Comparison of ENCODE assay signal across 28 mouse cellular contexts in genomic region chr3:136308487-136308886, GRCm38 (mm10). TPM values are rescaled to one million over a fixed set of nuclear protein-coding genes. Genes with fewer than 3 reads are reported as not detected.
DNase-seq lines count a peak whose midpoint lies in the region; ATAC-seq and TF ChIP-seq lines count a peak whose summit lies in the region.
"Had no signal": no experiment of that assay in that cellular context is flagged by ENCODE, and none has a peak within 500 bp of the region (broad histone marks: within the 10 kb centered on the region; RNA-seq: fewer than 3 reads in every experiment).

No protein-coding gene starts in this region.

- H3K4me2 ChIP-seq in kidney, embryonic 15.5 days = no peak overlapping the region
- H3K4me2 ChIP-seq in CH12.LX (ENCODE audit: insufficient read depth, low read depth, poor library complexity, severe bottlenecking) = no peak overlapping the region
- H3K4me2 ChIP-seq: embryonic facial prominence, embryonic 12.5 days; embryonic facial prominence, embryonic 15.5 days; heart, embryonic 13.5 days; hindbrain, embryonic 14.5 days had no signal

- TF ChIP-seq RAD21 in CH12.LX (IDR thresholded peaks at IDR 0.05; ENCODE audit: low read depth, low read length) = no peak

- no peaks in the 10 kb centered on the region for H3K27me3 ChIP-seq in kidney, embryonic 15.5 days
- H3K27me3 ChIP-seq in CH12.LX (replicated peaks) = no peaks in the 10 kb centered on the region
- H3K27me3 ChIP-seq: embryonic facial prominence, embryonic 12.5 days; embryonic facial prominence, embryonic 15.5 days; heart, embryonic 13.5 days had no signal

- H3K4me1 ChIP-seq in kidney, embryonic 15.5 days = no peaks in the 10 kb centered on the region
- peaks cover 5 to 60% of the 10 kb centered on the region in 2 experiments for H3K4me1 ChIP-seq in CH12.LX (ENCODE audit: control insufficient read depth in 1 of 2, insufficient read depth in 2 of 2)
- H3K4me1 ChIP-seq: embryonic facial prominence, embryonic 15.5 days; heart, embryonic 10.5 days; heart, embryonic 13.5 days had no signal

- no peak for TF ChIP-seq POLR2A in CH12.LX (IDR thresholded peaks at IDR 0.05; ENCODE audit: low read depth, low read length)

- DNase-seq in kidney, adult 18-20 months = peak; percentile 5
- DNase-seq in CH12.LX (ENCODE audit: extremely low read depth) = peak; percentile 62
- DNase-seq in kidney, postnatal 10 days = peak; percentile 7
- DNase-seq in kidney, postnatal 36 days = peak; percentile 17 to 31
- DNase-seq in layer of hippocampus, adult 11-12 months (ENCODE audit: low spot score) = no peak
- no peak for DNase-seq in neural tube, embryonic 10.5 days (ENCODE audit: extremely low spot score, low spot score)
- DNase-seq: adrenal gland, adult 2 months; adrenal gland, postnatal 14 days; cerebellum, adult 11 months; cerebellum, adult 2 months; cerebellum, adult 9-11 months; cerebellum, postnatal 25 days; forebrain, postnatal 0 days; gastrocnemius, adult 2 months; gastrocnemius, postnatal 14 days; heart, adult 11 months; heart, postnatal 14 days; heart, postnatal 4 days had no signal

- TF ChIP-seq CTCF in CH12.LX (conservative IDR thresholded peaks at IDR 0.05 in 1 of 2, IDR thresholded peaks at IDR 0.05 in 1 of 2; ENCODE audit: low read depth in 2 of 2, low read length in 2 of 2) = no peak

- no peaks in the 10 kb centered on the region for H3K9me3 ChIP-seq in kidney, embryonic 15.5 days (replicated peaks)
- no peaks in the 10 kb centered on the region for H3K9me3 ChIP-seq in CH12.LX (replicated peaks; ENCODE audit: low read length)
- H3K9me3 ChIP-seq: embryonic facial prominence, embryonic 12.5 days; embryonic facial prominence, embryonic 15.5 days; heart, embryonic 10.5 days had no signal

- H3K79me2 ChIP-seq in CH12.LX (replicated peaks; ENCODE audit: control insufficient read depth, extremely low read depth, insufficient read depth, poor library complexity, severe bottlenecking) = no peaks in the 10 kb centered on the region

- H3K27ac ChIP-seq in kidney, embryonic 15.5 days = no peak overlapping the region
- H3K27ac ChIP-seq in CH12.LX (ENCODE audit: insufficient read depth, low read depth) = no peak overlapping the region
- H3K27ac ChIP-seq: embryonic facial prominence, embryonic 12.5 days; embryonic facial prominence, embryonic 15.5 days; gastrocnemius, adult 2 months; heart, embryonic 10.5 days; heart, embryonic 13.5 days; hindbrain, embryonic 14.5 days; hindbrain, postnatal 0 days had no signal

- in situ Hi-C loops in CH12.LX (cut with MboI; ENCODE audit: low pct_ligation_motif_present, low pct_unique_long_range_greater_than_20kb, low sequenced_read_pairs) = no loop called here

- no peak overlapping the region for H3K4me3 ChIP-seq in kidney, embryonic 15.5 days (replicated peaks)
- H3K4me3 ChIP-seq in CH12.LX (replicated peaks in 1 of 3; ENCODE audit: low read depth in 2 of 3, low read length in 2 of 3, poor library complexity in 1 of 3) = no peak overlapping the region
- H3K4me3 ChIP-seq: embryonic facial prominence, embryonic 12.5 days; embryonic facial prominence, embryonic 15.5 days; gastrocnemius, adult 2 months; heart, embryonic 10.5 days; heart, embryonic 13.5 days had no signal

- WGBS in kidney, embryonic 15.5 days = 83% methylated on average over 1 of the region's 1 CpGs

- H3K36me3 ChIP-seq in kidney, embryonic 15.5 days = no peaks in the 10 kb centered on the region
- H3K36me3 ChIP-seq in CH12.LX (replicated peaks in 1 of 2; ENCODE audit: control insufficient read depth in 1 of 2, insufficient read depth in 1 of 2, low read length in 1 of 2) = peaks cover 0 to 2% of the 10 kb centered on the region in 2 experiments
- H3K36me3 ChIP-seq: embryonic facial prominence, embryonic 12.5 days; embryonic facial prominence, embryonic 15.5 days; heart, embryonic 10.5 days; heart, embryonic 13.5 days had no signal

- peak; percentile 52; the same call in 1 of the 2 replicates for TF ChIP-seq EP300 in CH12.LX (IDR thresholded peaks at IDR 0.05; ENCODE audit: low read length)

- no peak overlapping the region for H3K9ac ChIP-seq in kidney, embryonic 15.5 days
- no peak overlapping the region for H3K9ac ChIP-seq in CH12.LX (ENCODE audit: insufficient read depth, low read depth)
- H3K9ac ChIP-seq: embryonic facial prominence, embryonic 12.5 days; embryonic facial prominence, embryonic 15.5 days; forebrain, postnatal 0 days; heart, embryonic 13.5 days; hindbrain, embryonic 14.5 days had no signal

- dilution Hi-C loops in CH12.LX (cut with MboI; ENCODE audit: extremely low pct_ligation_motif_present, extremely low pct_unique_long_range_greater_than_20kb, low sequenced_read_pairs) = no loop called here

- ATAC-seq in kidney, embryonic 15.5 days (replicated peaks; ENCODE audit: low FRiP score) = no peak
- ATAC-seq: CD4-positive, CD25-positive, alpha-beta regulatory T cell, adult 4 months; forebrain, embryonic 14.5 days; forebrain, postnatal 0 days; hindbrain, postnatal 0 days had no signal

TF ChIP-seq in CH12.LX, 34 proteins besides CTCF, POLR2A, EP300 and RAD21:
- TF ChIP-seq IRF4 (IDR thresholded peaks at IDR 0.05; ENCODE audit: low read depth, low read length) (no peak), ETS1 (conservative IDR thresholded peaks at IDR 0.05; ENCODE audit: low read depth, low read length) (0 out of 2 replicates have a peak, but pooled peaks have one; percentile 24)
TF ChIP-seq in CH12.LX: peak in this region for 1.

RNA-seq across cellular contexts. Expression of gene Bank1, which starts 17.4 kb away (rescaled TPM):
- polyA plus RNA-seq in kidney, embryonic 15.5 days (2015; fragmentation: Nextera tagmentation; extraction: Ambion mirVana) = 1.1 and 1.2 TPM in 2 replicates
- 13.1 and 13.3 TPM in 2 replicates for total RNA-seq in CH12.LX (2012; rRNA removed)
- total RNA-seq in CH12.LX (2014; rRNA removed) = 27.3 and 31.7 TPM in 2 replicates
- polyA plus RNA-seq in CH12.LX (2012; ENCODE audit: insufficient read length, low read depth) = 32.0 and 36.2 TPM in 2 replicates
- polyA plus RNA-seq: C2C12 had no signal

Comparison
In these comparisons a context has a peak if more than half of its experiments do, and no peak if none do; other contexts are left out.
1. DNase-seq: peak in kidney, adult 18-20 months (single experiment), CH12.LX (single experiment), kidney, postnatal 10 days (single experiment) and kidney, postnatal 36 days (2 of 2); none in layer of hippocampus, adult 11-12 months (single experiment) and neural tube, embryonic 10.5 days (single experiment).
2. RNA of gene Bank1, which starts 17.4 kb away (polyA plus RNA-seq): 32.0 to 36.2 TPM in CH12.LX; 1.1 to 1.2 TPM in kidney, embryonic 15.5 days; every median in the first group is over 10 times any median in the second.